Mouse (Mus musculus): Measurements from ENCODE around the gene 2700097O09Rik.
"Not testable (repeated sequence)": the region's sequence is repeated elsewhere in the genome, so short reads cannot be mapped to it uniquely, and the experiment has no call there.

The 2700097O09Rik gene

DNA sequence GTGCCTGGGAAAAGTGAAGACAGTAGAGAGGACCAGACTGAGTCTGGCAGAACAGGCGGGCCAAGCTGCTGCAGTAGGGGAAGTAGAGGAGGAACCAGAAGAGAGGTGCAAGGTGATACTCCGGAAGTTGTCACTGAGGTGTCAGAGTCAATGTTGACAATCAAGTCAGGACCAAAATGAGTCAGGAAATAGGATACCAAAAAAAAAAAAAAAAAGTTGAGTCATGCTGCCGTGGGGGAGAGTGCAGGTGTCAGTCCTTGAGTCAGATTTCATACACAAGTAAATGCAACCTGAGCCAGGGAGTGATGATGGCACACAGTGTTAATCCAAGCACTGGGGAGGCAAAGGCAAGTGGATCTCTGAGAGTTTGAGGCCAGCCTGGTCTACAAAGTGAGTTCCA lies 52.8 kb downstream of the 2700097O09Rik start:
- no peak for DNase-seq

DNA sequence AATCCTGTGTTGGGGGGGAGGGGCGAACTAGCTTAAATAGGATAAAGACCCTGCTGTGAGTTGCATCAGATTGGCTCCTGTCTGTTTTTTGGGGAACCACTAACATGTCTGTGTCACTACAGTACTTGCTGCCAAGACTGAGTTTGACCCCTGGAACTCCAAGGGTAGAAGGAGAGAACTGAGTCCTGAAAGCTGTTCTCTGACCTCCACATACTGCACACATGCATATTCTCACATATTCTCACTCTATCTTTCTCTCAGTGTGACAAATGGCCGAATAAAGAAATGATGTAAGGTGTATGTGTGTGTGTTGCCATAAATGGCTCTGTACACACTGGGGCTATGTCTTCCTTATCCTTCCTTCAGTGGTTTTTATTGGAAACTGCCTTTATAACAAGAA lies 56.6 kb downstream of the 2700097O09Rik start:
- DNase-seq: no peak

DNA sequence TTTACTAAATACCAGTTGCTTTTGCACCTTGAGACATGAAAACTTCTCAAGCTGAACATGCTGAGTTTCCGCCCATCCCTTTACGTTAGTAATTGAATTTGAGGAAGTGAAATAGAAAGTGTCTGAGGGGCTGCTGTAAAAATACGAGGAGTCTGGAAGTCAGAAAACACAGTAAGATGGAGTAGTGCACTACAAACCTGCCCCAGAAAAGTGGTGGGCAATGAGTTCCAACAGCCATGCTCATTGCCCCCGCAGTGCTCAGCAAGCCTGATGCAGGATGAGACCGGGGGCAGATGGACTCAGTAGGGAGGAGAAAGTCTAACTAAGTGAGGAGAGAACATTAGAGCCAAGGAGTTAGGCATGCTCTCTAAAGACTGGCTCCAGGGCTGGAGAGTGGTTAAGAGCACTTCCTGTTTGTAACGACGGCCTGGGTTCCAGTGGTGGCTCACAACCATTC lies 60.5 kb downstream of the 2700097O09Rik start:
- peak; percentile 19 to 44 for DNase-seq

DNA sequence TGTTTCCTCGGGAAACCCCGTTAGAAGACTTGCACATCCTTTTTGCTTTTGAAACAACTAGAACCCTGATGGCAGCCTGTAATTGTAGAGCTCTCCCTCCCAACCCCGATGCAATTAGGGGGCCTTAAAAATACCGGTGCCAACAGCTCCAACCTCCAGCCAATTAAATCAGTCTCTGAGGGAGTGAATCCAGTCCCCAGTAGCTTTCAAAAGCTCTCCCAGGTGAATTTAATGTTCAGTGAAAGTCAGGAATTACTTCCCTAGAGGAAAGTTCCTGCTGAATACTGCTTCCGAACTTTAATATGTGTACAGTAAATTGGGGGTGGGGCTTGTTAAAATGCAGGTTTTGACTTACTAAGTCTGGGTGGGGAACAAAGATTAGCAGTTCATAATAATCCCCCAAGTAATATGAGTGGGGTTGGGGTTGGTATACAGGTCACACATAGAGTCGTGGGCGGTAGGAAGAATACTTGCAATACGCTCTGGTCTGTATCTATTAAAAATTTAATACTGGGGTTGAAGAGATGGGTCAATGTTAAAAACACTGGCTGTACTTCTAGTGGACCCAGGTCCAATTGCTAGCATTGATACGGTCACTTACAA lies 62.7 kb downstream of the 2700097O09Rik start:
- no peak for DNase-seq

GRCm38 (mm10) chr12:55016339-55017118 lies 63.4 kb downstream of the 2700097O09Rik start:
- DNase-seq: no peak

DNA sequence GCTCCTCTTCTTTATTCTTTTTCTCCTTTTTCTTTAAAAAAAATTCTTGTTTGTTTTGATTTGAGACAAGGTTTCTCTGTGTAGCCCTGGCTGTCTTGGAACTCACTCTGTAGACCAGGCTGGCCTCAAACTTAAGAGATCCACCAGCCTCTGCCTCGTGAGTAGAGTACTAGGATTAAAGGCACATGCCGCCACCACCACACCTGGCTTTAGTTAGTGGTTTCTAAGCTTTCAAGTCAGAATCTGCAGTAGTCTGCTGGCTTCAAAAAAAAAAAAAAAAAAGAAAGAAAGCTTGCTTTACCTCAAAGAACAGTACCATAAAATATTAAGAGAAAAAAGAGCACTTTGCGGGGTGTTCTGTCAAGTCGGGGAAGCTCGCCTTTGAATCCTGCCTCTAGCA lies 64.5 kb downstream of the 2700097O09Rik start:
- no peak for DNase-seq

GRCm38 (mm10) chr12:55013626-55014398 lies 66.1 kb downstream of the 2700097O09Rik start, which contains the start of gene Baz1a:
TSS of gene Baz1a (minus strand) at chr12:55014348.
- DNase-seq: no peak

- no peak for DNase-seq
Measured at GRCm38 (mm10) chr12:55013031-55013430, 66.9 kb downstream of the 2700097O09Rik start.

GRCm38 (mm10) chr12:55007361-55008008 lies 72.4 kb downstream of the 2700097O09Rik start:
- DNase-seq: no peak

DNA sequence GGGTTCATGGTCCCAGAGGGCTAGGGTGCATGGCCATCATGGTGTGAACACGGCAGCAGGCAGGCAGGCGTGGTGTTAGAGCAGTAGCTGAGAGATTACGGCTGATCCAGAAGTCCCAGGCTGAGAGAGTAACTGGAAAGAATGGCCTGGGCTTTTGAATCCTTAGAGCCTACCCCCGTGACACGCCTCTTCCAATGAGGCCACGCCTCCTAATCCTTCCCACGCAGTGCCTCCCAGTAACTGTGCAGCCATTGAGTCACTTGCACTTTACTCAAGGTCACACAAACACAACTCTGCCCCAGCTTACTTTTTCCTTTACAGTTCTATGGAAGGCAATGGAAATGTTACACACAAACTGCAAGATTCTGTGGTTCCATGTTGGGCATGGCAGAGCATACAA lies 73.8 kb downstream of the 2700097O09Rik start:
- DNase-seq: no peak

DNA sequence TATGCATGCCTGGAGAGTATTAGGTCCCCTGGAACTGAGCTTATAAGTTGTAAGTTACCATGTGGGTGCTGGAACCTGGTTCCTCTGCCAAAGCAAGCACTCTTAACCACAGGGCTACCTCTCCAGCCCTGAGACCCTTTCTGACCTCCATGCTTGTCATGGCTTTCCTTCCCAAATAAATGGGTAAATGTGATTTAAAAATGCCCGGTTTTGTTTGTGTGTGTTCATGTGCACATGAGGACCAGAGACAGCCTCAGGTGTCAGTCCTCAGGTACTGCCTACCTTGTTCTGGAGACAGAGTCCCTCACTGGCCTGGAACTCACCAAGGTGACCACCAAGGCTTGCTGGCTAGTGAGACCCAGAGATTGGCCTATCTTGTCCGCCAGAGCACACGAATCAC lies 75.5 kb downstream of the 2700097O09Rik start:
- DNase-seq: no peak

DNA sequence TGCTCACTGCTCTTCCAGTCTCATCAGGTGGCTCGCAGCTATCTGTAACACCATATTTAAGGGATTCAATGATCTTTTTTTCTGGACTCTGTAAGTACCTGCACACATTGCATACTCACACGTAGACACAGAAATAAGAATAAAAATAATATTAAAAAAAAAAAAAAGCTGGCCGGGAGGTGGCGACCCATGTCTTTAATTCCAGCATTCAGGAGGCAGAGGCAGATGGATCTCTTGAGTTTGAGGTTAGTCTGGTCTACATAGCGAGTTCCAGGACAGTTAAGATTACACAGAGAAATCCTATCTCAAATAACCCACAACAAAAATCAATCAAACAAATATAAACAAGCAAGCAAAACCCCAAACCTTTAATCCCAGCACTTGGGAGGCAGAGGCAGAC lies 76.1 kb downstream of the 2700097O09Rik start:
- DNase-seq: no peak

DNA sequence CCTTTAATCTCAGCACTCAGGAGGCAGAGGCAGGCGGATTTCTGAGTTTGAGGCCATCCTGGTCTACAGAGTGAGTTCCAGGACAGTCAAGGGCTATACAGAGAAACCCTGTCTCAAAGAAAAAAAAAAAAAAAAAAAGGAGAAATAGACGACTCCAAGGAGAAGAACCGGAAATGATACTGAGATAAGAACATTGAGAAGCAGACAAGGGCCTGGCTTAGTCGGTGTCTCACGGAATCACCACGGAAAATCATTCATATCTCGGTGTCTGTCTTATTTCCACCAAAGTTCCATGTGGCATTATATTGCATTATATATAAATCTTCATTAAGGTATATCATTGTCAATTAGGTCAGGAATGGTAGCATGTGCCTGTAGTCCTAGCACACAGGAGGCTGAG lies 77.4 kb downstream of the 2700097O09Rik start:
- not testable (repeated sequence) for DNase-seq

GRCm38 (mm10) chr12:54999016-54999690 lies 80.8 kb downstream of the 2700097O09Rik start:
- DNase-seq: peak; percentile 73 to 87

DNA sequence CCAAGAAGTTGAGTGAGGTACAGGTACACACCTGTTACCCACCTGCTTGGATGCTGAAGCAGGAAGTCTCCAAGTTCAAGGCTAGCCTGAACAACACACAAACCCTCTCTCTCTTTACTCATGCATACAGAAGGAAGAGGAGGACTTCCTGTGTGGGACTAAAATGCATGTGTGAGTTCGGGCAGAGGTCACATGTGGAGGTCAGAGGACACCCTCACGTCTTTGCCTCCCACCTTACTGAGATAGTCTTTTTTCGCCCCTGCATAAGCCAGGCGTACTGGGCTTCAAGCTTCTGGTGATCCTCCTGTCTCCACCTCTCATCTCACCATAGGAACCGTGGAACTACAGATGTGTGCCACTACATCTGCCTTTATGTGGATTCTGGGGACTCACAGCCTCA lies 81.5 kb downstream of the 2700097O09Rik start:
- peak in 1 of 2 experiments; percentile 19 for DNase-seq

GRCm38 (mm10) chr12:54996979-54997474 lies 82.9 kb downstream of the 2700097O09Rik start:
- DNase-seq: peak in 1 of 2 experiments; percentile 13

- no peak for DNase-seq
Measured at GRCm38 (mm10) chr12:54995965-54996364, 83.9 kb downstream of the 2700097O09Rik start.
